Mouse (Mus musculus): ENCODE results near the gene Slc25a11.

- no peak for TF ChIP-seq CTCF (IDR thresholded peaks at IDR 0.05; ENCODE audit: borderline replicate concordance, control insufficient read depth, extremely low read depth, insufficient read depth, low read length, poor library complexity)
- no peak for TF ChIP-seq POLR2A (IDR thresholded peaks at IDR 0.05; ENCODE audit: control insufficient read depth, extremely low read depth, insufficient read depth, low read length, poor library complexity)
Measured at GRCm38 (mm10) chr11:70639976-70640375, 7.3 kb downstream of the Slc25a11 start.

All from thymus, adult 2 months (tissue).